ENCODE assay signal across 8 mouse cellular contexts in the genomic region with DNA sequence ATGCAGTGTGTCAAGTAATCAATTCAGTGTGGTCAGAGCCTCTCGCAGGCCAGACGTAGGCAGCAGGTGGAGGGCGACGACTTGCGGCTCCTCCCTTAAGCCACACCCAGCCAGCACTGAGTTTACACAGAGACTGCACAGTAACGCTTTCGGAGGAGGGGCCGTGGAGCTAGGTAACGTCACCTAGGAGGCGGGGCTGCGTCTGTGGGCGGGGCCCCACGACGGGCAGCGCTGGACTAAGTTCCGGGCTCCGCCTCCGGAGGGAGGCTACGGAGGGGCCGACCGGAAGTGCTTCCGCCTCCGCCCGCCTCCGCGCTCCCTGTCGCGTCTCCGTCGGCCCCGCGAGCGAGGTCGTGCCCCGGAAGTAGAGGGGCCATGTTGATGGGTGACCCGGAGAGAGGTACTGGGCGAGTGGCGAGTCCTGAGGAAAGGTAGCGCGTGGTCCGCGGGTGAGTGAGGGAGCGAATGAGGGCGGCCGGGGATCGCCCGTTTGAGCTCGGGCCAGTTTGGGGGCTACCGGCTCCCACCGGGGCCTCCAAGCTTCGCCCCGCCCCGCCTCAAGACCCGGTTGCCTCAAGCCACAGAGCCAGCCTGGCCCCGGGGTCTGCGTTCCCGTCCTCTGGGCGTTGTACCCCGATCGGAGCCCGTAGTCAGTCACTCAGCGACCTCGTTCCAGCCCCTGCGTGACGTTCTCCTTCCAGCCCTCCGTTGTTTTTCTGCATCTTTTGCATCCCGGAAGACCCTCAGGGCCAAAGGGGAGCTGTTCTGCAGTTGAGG. TPM values are rescaled to one million over a fixed set of nuclear protein-coding genes. Genes with fewer than 3 reads are reported as not detected.
A peak's percentile ranks its signal among the peaks of the same experiment; 100 is the strongest.
DNase-seq lines count a peak whose midpoint lies in the region; ATAC-seq lines count a peak whose summit lies in the region.

TSS of gene Mief1 (plus strand) at position 286 of the 777 bp plus-strand sequence.

- H3K4me1 ChIP-seq in heart, embryonic 13.5 days: peaks cover 21% of the 10 kb centered on the region
- peaks cover 47% of the 10 kb centered on the region for H3K4me1 ChIP-seq in liver, embryonic 12.5 days
- peaks cover 16% of the 10 kb centered on the region for H3K4me1 ChIP-seq in stomach, embryonic 15.5 days

- peak within 1 kb of the TSS; percentile 91 for H3K4me2 ChIP-seq in heart, embryonic 13.5 days
- peak within 1 kb of the TSS; percentile 96 for H3K4me2 ChIP-seq in liver, embryonic 12.5 days
- peak within 1 kb of the TSS; percentile 69 for H3K4me2 ChIP-seq in stomach, embryonic 15.5 days

- peaks cover 35% of the 10 kb centered on the region for H3K36me3 ChIP-seq in heart, embryonic 13.5 days
- peaks cover 38% of the 10 kb centered on the region for H3K36me3 ChIP-seq in liver, embryonic 12.5 days
- peaks cover 29% of the 10 kb centered on the region; the same call in 1 of the 2 replicates for H3K36me3 ChIP-seq in stomach, embryonic 15.5 days

- H3K9me3 ChIP-seq in heart, embryonic 13.5 days: no peaks in the 10 kb centered on the region
- H3K9me3 ChIP-seq in liver, embryonic 12.5 days (replicated peaks): no peaks in the 10 kb centered on the region
- no peaks in the 10 kb centered on the region for H3K9me3 ChIP-seq in stomach, embryonic 15.5 days

- under 1% methylated on average over 66 of the region's 67 CpGs for WGBS in heart, embryonic 13.5 days
- under 1% methylated on average over 67 of the region's 67 CpGs for WGBS in liver, embryonic 12.5 days (ENCODE audit: insufficient replicate concordance)
- WGBS in stomach, embryonic 15.5 days: under 1% methylated on average over 67 of the region's 67 CpGs

- DNase-seq in CD4-positive helper T cell, adult 2 months (ENCODE audit: low read depth, low spot score): peak; percentile 100
- peak; percentile 84 for DNase-seq in brain, embryonic 18.5 days (ENCODE audit: low read depth, low spot score)
- peak; percentile 99 for DNase-seq in kidney, postnatal 10 days
- DNase-seq in natural killer cell, adult 2 months (ENCODE audit: low spot score in 2 of 2): peak; percentile 99

- H3K27ac ChIP-seq in heart, embryonic 13.5 days (replicated peaks): peak within 1 kb of the TSS; percentile 87
- peak within 1 kb of the TSS; percentile 87 for H3K27ac ChIP-seq in liver, embryonic 12.5 days
- peak within 1 kb of the TSS; percentile 83 for H3K27ac ChIP-seq in stomach, embryonic 15.5 days

- peak within 1 kb of the TSS; percentile 98 for H3K4me3 ChIP-seq in heart, embryonic 13.5 days
- H3K4me3 ChIP-seq in liver, embryonic 12.5 days: peak within 1 kb of the TSS; percentile 97
- H3K4me3 ChIP-seq in stomach, embryonic 15.5 days (replicated peaks): peak within 1 kb of the TSS; percentile 87

- peak; percentile 97 for ATAC-seq in erythroid progenitor cell, adult 5-6 weeks (replicated peaks; ENCODE audit: low FRiP score, poor library complexity, severe bottlenecking)
- peak; percentile 99 for ATAC-seq in heart, embryonic 13.5 days (ENCODE audit: extremely low read depth, insufficient number of reproducible peaks, low FRiP score, low TSS enrichment)
- ATAC-seq in liver, embryonic 12.5 days: peak; percentile 98
- ATAC-seq in stomach, embryonic 15.5 days (ENCODE audit: insufficient read depth, low FRiP score, low read depth): peak; percentile 97

- no peaks in the 10 kb centered on the region for H3K27me3 ChIP-seq in heart, embryonic 13.5 days (replicated peaks)
- no peaks in the 10 kb centered on the region for H3K27me3 ChIP-seq in liver, embryonic 12.5 days (replicated peaks)
- H3K27me3 ChIP-seq in stomach, embryonic 15.5 days (replicated peaks): no peaks in the 10 kb centered on the region

- H3K9ac ChIP-seq in heart, embryonic 13.5 days: peak within 1 kb of the TSS; percentile 95
- H3K9ac ChIP-seq in liver, embryonic 12.5 days: peak within 1 kb of the TSS; percentile 93
- peak within 1 kb of the TSS; percentile 98 for H3K9ac ChIP-seq in stomach, embryonic 15.5 days

RNA-seq across cellular contexts. Expression of gene Mief1, which starts in this region (rescaled TPM):
- total RNA-seq in erythroid progenitor cell, adult 5-6 weeks (2015; ENCODE audit: low replicate concordance): 15.5 and 18.9 TPM in 2 replicates
- total RNA-seq in erythroid progenitor cell, adult 5-6 weeks (2017; ENCODE audit: low replicate concordance): 18.1 and 23.0 TPM in 2 replicates
- polyA plus RNA-seq in heart, embryonic 13.5 days (2015; fragmentation: Nextera tagmentation; extraction: Ambion mirVana): 25.5 and 25.9 TPM in 2 replicates
- polyA plus RNA-seq in liver, embryonic 12.5 days (2016; fragmentation: Nextera tagmentation; extraction: Ambion mirVana): 29.1 and 30.1 TPM in 2 replicates
- 28.2 and 32.1 TPM in 2 replicates for polyA plus RNA-seq in stomach, embryonic 15.5 days (2015; fragmentation: Nextera tagmentation; extraction: Ambion mirVana)

Comparison
In these comparisons a context has a peak if more than half of its experiments do, and no peak if none do; other contexts are left out.
1. Peak in every context shown above with its lines: DNase-seq, ATAC-seq, H3K4me3 ChIP-seq and H3K27ac ChIP-seq.